In the genomic region with DNA sequence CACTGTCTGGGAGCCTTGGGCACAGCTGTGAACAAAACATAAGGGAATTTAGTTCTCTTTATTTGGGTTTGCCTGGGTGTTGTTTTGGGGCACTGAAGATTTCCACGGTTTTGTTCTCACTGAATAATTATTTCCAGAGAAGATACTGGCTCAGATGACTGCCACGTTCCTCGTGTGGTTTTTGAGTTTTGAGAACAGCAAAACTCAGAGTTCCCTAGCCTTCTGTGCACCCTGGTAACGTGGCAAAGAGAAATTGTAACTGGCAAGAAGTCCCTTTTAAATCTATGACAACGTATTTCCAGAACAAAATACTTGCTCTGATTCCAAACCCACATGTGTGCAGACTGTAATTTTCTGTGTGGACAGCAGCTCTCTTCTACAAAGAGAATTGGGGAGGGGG, we compare ENCODE assay signal across 19 mouse cellular contexts. TPM values are rescaled to one million over a fixed set of nuclear protein-coding genes. Genes with fewer than 3 reads are reported as not detected.
"Had no signal": no experiment of that assay in that cellular context is flagged by ENCODE, and none has a peak within 500 bp of the region (broad histone marks: within the 10 kb centered on the region; RNA-seq: fewer than 3 reads in every experiment).

No protein-coding gene starts in this region.

- H3K27ac ChIP-seq: liver, embryonic 12.5 days; lung, embryonic 15.5 days; midbrain, embryonic 12.5 days; neural tube, embryonic 13.5 days; stomach, postnatal 0 days had no signal

- H3K9ac ChIP-seq: liver, embryonic 12.5 days; lung, embryonic 15.5 days; midbrain, embryonic 12.5 days; neural tube, embryonic 13.5 days had no signal

- H3K4me1 ChIP-seq: midbrain, embryonic 12.5 days; neural tube, embryonic 13.5 days had no signal

- H3K4me3 ChIP-seq: liver, embryonic 12.5 days; lung, embryonic 15.5 days; midbrain, embryonic 12.5 days; neural tube, embryonic 13.5 days had no signal

- DNase-seq: kidney, adult 8-10 months; kidney, postnatal 25 days; left cerebral cortex, postnatal 4 days; lung, postnatal 14 days; right cerebral cortex, adult 18-20 months; right cerebral cortex, postnatal 25 days had no signal

- H3K4me2 ChIP-seq: liver, embryonic 12.5 days; lung, embryonic 15.5 days; midbrain, embryonic 12.5 days; neural tube, embryonic 13.5 days had no signal

- ATAC-seq: intestine, postnatal 0 days; midbrain, embryonic 16.5 days had no signal

- H3K9me3 ChIP-seq: liver, embryonic 12.5 days; lung, embryonic 15.5 days; midbrain, embryonic 12.5 days; neural tube, embryonic 13.5 days had no signal

- H3K27me3 ChIP-seq: liver, embryonic 12.5 days; lung, embryonic 15.5 days; midbrain, embryonic 12.5 days; neural tube, embryonic 13.5 days had no signal

- H3K36me3 ChIP-seq: liver, embryonic 12.5 days; lung, embryonic 15.5 days; midbrain, embryonic 12.5 days; neural tube, embryonic 13.5 days had no signal

RNA-seq across cellular contexts. Expression of gene Fam50b, which starts 52.9 kb away (rescaled TPM):
- total RNA-seq: layer of hippocampus, adult 18-20 months; left cerebral cortex, adult 18-20 months; left cerebral cortex, postnatal 10 days; left cerebral cortex, postnatal 4 days; megakaryocyte-erythroid progenitor cell, adult 5-6 weeks had no signal
- polyA plus RNA-seq: kidney, embryonic 16.5 days; limb, embryonic 14.5 days; liver, embryonic 12.5 days; lung, embryonic 15.5 days; midbrain, embryonic 12.5 days; neural tube, embryonic 13.5 days had no signal
